Mouse (Mus musculus): ENCODE data around the gene Unc79.

The Unc79 gene

DNA sequence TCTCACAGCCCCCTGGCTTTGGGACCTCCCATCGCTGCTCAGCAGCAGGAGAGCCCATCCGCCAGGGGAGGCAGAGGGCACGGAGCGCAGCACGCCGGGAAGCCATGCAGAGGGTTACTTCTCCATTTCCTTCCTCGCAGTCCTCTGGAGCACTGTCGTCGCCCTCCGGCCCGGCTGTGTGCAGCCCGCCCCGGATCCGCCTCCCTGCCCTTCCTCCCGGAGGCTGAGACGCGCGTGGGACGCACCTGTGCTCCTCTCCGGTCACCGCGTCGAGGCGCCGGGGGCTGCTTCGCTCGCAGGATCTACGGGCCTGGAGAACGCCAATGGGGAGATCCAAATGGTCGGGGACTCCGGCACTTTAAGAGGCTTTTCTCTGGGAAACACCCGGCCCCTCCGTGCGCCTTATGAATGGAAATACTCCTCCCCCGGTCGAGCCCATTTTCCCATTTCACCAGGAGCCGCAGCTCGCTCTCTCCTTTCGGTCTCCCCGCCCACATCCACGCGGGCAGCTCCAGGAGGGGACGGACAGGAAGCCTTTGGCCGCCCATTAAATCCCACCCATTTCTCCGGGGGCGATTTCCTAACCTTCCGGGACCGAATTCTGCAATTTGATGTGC, at the start of gene Unc79:
TSS of gene Unc79 (plus strand) at position 82 of the 617 bp plus-strand sequence.
- DNase-seq (ENCODE audit: low spot score in 2 of 2): peak; percentile 64 to 86

DNA sequence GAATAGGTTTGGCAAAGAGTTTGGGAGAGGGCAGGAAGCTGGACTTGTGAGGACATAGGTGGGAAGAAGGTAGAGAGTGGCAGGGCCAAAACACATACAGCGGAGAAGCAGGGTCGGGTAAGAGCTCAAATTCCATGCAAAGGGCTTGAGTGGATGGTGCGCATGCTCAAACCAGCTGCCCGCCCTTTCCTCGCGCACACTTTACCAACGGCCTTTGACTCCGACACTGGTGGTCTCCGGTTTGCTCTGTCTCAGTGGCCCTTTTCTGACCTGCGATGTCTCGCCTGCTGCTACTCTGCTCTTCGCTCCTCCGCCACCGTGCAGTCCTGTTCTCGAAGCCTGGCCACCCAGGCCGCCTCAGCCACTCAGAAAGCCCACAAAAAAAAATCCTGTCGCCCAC, 49.6 kb upstream of the Unc79 start, which contains the start of gene Cox8c:
TSS of gene Cox8c (plus strand) at position 226 of the 400 bp plus-strand sequence.
- no peak for DNase-seq (ENCODE audit: low spot score in 2 of 2)

DNA sequence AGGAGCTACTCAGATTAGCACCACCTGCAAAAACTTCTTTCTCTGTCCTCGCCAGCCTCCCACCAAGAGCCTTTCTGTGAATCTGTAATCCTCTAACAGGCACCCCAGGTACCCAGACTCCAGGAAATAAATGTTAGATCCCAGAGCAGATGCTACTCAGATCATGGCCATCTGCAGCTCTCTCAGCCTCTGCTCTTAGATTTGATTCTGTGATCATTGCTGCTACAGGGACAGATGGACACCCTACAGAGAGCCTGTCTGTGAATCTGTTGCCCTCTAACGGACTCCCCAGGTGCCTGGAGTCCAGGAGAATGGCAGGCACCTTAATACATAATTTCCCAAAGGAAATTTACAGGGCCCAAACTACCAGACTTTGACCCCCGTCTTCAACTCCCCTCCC, 40.5 kb upstream of the Unc79 start:
- DNase-seq (ENCODE audit: low spot score in 2 of 2): no peak

DNA sequence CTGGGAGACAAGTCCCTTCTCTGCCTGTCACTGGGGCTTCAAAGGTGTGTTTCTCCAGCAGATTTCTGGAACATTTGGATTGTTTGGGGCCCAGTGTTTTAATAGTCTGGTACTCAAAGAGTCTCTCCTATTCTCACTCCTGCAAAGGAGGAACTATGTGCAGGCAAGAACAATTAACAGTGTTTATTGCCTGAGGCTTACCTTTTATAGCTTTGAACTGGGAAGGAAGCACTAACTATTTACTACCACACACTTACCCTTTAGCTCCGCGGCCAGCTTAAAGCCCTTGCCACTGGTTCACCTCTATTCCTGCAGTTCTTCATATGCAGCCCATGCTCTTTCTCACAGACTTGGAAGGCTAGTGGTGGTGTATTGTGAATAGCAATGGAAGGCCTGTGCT, 32.6 kb upstream of the Unc79 start:
- DNase-seq (ENCODE audit: low spot score in 2 of 2): no peak

DNA sequence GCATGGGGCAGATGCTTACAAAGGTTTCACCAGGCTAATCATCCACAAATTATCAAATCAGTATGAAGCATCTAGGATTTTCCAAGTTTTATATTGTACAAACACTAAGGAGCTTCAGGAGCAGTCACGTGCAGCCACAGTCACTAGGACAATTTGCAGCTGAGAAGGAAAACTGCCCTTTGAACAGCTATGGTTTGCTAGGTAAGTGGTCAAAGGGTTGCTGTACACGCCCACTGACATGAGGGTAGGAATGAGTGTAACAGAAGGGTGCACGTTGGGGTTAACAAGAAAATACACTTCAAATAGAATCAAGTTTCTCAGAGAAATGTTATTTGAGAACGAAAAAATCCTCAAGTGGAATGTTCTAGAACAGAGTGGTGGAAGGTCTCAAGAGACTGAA, 18.9 kb upstream of the Unc79 start:
- DNase-seq (ENCODE audit: low spot score in 2 of 2): no peak

DNA sequence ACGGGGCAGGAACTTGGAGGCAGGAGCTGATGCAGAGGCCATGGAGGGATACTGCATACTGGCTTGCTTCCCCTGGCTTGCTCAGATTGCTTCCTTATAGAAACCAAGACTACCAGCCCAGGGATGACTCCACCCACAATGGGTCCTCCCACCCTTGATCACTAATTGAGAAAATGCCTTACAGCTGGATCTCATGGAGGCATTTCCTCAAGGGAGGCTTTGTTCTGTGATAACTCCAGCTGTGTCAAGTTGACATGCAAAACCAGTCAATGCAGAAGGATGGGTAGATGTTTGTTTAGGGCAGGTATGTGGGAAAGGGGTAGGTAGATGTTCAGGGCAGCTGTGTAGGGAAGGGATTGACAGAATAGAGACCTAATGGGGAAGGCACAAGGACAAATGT, 18.3 kb upstream of the Unc79 start:
- no peak for DNase-seq (ENCODE audit: low spot score in 2 of 2)

DNA sequence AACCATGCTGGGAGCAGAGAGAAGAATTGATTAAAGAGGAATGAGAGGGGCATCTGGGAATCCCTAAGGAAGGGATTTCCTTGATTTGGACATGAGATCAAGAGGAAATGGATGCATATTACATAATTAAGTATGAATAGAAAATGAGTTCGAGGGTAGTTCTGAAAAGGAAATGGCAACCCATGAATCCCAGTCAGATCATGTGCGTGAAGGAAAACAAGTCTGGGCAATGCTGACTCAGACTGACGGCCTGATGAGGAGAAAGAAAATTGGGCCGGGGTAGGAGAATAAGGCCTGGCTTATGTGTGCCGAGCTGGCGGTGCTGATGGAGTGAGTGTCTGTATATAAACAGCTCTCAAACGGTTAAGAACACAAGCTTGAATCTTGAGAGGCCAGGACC, 17.9 kb upstream of the Unc79 start:
- no peak for DNase-seq (ENCODE audit: low spot score in 2 of 2)

DNA sequence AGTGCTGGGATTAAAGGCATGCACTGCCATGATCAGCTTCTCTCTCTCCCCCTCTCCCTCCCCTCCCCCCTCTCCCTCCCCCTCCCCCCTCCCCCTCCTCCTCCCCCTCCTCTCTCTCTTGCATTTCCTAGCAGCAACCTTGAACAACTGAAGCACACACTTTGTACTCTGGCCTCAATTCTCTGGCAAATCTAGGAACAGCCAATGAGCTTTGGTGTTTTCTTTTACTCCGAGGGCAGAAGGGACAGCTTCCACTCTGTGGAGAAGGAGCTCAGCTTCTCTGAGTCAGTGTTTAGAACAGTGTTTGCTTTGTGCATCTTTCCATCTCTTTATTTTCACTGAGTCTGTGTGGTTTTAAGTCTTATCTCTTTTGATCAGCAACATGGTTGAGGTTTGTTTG, 12.8 kb upstream of the Unc79 start:
- no peak for DNase-seq (ENCODE audit: low spot score in 2 of 2)

DNA sequence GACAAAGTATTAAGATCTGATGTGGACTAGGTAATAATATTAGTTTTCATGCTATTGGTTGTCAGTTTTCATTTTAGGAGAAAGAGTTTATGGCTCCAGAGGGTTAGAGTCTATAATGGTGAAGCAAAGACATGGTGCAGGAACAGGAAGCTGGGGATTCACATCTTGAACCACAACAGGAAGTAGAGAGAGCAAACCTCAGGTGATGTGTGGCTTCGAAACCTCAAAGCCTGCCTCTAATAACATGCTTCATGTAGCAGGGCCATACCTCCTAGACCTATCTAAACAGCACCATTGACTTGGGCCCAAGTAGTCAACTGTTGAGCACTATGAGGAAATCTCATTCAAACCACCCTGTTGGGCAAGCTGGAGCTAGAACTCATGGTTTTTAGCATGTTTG, 3.1 kb upstream of the Unc79 start:
- no peak for DNase-seq (ENCODE audit: low spot score in 2 of 2)

DNA sequence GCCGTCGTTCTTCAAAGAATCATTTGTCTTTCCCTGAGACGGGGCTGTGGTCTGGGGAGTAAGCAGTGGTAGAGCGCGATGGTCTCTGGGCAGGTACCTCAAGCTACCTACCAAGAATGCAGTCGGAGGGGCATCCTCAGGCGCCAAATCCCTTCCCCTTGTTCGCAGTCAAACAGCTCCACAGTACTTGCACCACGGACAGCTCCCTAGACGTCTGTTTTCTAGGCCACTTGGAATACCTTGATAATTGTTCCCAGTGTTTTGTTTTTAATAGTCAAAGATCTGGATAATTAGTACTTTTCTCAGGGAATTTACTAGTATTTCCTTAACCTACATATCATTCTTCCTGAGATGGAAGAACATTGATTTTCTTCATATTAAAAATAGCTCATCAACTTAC, 833 bp upstream of the Unc79 start:
- DNase-seq (ENCODE audit: low spot score in 2 of 2): no peak

DNA sequence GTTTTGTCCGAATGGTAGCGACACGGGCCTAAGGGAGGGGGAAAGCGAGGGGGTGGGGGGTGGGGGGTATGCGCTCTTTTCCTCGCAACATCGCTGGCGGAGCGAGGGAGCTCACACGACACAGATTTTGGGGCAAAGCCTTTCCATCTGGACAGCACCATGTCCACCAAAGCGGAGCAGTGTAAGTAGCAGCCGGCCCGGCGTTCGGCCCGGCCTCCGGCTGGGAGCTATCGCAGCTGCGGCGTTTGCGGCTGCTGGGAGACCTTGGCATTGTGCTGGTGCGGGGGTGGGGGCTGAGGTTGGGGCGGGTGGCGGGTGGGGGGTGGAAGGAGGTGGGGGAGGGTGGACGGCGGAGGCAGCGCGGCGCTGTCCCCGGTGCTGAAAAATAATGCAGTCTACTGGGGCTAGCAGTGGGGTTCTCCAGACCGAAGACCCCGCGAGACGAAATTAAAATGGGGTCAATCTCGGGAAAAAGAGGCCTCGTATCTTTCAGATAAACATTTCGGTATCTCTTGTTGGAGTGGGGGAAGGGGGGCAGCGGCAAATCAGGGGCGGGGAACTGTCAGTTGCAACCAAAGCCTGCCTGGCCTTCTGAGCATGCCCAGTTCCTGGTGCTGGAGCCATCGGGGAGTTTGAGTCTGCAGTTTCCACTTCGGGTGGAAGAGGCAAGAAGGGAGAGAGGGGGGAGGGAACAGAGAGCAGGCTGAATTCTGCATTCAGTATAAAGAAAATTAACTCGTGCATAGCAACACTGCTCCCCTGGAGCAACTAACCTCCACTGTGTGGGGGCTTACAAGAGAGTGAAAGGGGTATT, 943 bp downstream of the Unc79 start:
- DNase-seq (ENCODE audit: low spot score in 2 of 2): peak; percentile 51 to 72

DNA sequence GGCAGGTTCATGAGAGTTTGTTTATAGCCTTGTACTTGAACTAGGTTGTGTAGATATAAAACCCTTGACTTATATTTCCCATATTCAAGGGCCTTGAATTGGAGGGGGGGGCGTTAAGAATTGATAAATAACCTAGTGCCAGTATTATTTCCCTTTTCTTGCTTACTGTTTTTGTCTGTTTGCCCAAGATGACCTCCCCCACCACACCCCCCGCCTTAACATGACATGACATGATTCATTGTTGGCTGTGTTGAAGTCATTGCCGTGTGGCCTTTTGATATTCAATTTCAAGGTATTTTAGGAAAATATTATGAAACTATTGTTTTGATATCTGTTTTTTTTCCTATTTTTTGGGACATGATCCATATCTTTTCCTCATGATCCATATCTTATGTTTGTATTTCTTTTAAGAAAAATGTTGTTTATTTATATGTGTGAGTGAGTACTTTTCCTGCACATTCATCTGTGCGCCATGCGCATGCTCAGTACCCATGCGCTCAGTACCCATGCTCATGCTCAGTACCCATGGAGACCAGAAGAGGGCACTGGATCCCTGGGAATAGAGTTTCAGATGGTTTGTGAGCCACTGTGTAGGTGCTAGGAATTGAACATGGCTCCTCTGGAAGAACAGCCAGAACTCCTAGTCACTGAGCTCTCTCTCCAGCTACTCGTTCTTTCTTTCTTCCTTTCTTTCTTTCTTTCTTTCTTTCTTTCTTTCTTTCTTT, 11.6 kb downstream of the Unc79 start:
- no peak for DNase-seq (ENCODE audit: low spot score in 2 of 2)

DNA sequence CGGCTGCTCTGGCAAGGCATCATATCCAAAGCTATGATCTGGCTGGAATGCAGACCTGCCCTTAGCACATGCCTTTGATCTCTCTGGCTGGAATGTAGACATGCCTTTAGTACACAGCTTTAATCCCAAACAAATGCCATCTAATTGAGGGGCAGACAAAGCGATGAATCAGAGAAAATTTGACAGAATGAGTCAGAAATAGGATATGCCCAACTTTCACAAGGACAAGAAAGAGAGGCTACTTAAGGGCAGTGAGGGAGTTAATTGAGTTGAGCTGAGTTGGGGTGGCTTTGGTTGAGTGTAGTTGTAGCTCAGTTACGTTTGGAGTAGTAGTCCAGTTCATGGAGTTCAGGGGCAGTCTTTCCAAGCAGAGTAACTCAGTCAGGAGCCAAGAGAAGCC, 12.4 kb downstream of the Unc79 start:
- no peak for DNase-seq (ENCODE audit: low spot score in 2 of 2)

DNA sequence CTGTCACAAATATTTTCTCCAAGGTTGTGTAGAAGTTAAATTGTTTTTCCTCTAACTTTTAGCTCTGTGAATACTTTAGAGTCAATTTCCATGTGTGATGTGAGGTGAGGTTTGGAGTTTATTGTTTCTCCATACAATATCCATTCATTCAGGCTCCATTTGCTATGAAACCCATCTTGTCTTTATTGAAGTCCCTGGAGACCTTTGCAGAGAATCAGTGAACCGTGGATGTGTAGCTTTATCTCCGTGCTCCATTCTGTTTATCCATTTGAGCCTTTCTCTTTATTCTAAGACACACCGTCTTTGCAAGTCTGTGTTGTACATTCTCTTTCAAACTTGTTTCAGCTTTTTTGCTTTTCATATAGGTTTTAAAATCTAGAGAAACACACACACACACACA, 15.8 kb downstream of the Unc79 start:
- no peak for DNase-seq (ENCODE audit: low spot score in 2 of 2)

DNA sequence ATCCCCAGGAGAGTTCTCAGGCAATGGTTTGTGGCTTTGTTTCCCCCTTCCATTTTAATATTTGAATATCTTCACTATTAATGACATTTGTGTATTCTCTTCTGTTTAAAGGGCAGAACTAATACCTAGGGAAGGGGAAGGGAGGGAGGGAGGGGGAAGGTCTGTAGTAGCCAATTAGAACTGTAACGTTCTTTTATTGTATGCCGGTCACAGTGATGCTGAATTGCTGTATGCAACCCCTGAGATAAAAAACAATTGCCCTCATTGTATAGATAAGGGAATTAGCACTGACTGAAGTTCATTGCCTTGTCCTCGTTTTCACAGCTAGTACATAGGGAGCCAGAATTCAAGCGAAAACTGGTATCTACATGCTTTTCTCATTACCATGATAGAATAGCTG, 31.9 kb downstream of the Unc79 start:
- DNase-seq (ENCODE audit: low spot score in 2 of 2): no peak

DNA sequence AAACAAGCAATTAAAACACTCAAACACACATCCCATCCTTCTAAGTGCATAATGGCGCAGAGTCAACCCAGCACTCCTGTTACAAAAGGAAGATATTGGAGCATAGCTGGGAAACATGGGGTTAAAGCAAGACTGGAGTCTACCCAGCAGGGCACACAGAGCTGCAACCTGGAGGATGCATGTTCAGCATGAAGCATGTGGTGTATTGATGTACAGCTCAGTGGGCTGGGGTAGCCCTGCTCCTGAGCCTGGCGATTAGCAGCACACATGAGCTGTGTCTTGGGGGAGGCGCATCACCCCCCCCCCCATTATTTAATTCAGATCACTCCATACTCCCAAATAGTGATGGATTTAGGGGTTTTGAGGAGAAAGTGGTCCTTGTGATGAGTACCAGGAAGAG, 32.9 kb downstream of the Unc79 start:
- no peak for DNase-seq (ENCODE audit: low spot score in 2 of 2)

DNA sequence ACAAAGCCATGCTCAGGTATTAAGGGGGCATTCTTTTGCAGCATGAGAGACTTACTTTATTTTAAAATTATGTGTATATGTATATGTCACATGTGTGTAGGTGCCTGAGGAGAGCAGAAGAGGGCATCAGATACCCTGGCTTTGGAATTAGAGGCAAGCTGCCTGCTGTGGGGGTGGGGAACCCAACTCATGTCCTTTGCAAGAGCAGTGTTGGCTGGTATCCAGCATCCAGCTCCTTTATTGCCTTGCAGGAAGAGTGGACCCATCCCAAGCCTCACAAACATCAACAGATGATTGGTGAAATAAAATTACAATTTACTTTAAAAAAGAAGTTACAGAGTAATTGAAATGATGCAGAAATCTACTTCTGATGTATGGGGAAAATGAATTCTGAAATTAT, 36.7 kb downstream of the Unc79 start:
- no peak for DNase-seq (ENCODE audit: low spot score in 2 of 2)

DNA sequence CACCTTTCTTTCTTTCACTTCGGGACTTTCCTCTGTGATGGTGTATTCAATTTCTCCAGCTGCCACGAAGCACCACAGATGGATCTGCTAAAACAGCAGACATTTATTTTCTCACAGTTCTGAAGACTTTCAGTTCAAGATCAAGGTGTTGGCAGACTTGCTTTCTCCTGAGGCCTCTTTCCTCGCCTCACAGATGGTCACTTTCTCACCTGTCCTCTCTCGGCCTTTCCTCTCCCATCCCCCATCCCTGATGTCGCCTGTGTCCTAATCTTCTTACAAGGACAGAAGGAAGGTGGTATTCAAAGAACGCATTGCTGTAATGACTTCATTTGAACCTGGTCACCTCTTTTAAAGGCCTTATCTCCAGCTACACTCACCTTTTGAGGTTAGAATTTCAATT, 39.1 kb downstream of the Unc79 start:
- peak in 1 of 2 experiments; percentile 17 for DNase-seq (ENCODE audit: low spot score in 2 of 2)

DNA sequence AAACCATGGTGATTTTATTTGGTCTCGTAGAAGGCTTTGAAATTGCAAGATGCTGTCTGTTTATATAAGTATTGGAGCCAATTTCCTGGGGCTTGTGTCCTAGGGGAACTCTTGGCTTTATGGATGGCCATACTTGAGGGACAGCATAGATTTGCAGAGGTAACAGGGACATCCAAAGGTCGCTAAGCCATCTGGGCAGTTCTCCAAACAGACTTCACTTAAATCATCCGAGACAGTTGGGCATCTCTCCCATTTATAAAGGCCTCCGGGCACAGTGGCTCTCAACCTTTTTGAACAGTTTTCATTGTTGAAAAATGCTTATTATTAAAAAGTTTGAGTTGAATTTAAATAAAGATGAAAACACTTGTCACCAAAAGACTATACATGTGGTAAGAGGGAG, 59.8 kb downstream of the Unc79 start:
- no peak for DNase-seq (ENCODE audit: low spot score in 2 of 2)

DNA sequence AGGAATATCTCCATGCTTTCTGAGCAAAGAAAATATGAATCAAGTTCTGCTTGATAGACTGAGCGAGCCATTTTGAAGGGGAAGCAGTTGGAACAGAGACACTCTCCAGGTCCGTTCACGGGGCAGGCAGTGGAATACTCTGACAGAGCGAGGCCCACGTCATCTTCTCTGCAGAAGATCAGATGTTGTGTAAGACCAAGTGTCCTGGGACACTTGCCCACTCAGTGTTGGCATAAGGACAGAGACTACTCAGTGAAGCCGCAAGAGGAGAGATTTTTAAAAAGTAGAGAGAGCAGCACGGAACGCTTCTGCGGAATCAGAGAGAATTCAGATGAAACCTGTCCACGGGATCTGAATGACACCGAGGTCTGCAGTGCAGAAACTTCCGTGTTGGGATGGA, 69.5 kb downstream of the Unc79 start:
- no peak for DNase-seq (ENCODE audit: low spot score in 2 of 2)

DNA sequence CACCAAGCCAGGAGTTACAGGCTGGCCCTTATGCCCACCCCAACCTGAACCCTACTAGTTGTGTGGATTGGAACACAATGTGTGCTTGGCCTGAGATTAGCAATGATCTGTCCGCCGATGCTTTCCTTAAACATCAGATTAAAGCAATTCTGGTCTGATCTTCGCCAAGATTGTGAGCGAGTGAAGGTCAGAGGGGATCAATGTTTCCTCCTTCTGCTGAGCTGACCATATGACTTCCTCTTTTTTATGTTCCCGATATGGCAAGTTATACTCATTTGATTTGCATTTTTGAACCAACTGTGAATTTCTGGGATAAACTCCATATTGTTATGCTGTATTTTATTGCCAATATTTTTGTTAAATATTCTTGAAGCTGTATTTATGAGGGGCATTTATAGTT, 88.0 kb downstream of the Unc79 start:
- DNase-seq (ENCODE audit: low spot score in 2 of 2): no peak

DNA sequence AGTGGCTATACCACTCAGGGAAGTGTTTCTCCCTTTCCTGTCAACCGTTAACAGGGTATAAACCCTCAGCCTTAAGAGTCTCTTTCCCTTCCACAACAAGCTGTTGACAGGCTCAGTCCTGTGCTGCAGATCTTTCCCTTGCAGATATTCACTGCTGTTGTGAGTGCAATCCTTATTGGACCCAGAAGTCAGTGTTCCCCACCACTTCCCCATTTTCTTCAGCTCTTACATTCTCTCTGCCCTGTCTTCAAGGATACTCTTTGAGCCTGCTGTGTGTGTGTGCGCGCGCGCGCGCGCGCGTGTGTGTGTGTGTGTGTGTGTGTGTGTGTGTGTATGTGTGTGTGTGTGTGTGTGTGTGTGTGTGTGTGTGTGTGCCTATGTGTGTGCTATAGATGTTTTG, 90.7 kb downstream of the Unc79 start:
- no peak for DNase-seq (ENCODE audit: low spot score in 2 of 2)

DNA sequence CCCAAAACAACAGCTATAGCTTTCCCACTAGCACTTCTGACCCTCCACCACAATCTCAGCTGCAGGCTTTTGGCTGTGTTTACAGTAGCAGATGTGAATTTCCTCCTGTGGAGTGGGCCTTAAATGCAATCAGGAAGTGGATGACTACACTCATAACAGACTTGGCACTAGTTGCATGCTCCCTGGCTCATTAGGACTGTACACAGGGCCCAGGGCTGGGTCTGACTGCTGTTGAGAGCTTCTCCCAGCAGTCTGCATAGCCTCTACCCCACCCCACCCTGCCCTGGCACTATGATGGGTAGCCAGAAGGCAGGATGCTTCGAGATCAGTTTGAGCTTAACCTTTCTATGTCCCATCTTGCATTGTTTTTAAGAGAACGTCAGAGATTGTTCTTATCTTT, 91.5 kb downstream of the Unc79 start:
- DNase-seq (ENCODE audit: low spot score in 2 of 2): no peak

Measured in left cerebral cortex, adult 9 months (tissue).